Mouse (Mus musculus): ENCODE data around the gene Sema5b.

DNA sequence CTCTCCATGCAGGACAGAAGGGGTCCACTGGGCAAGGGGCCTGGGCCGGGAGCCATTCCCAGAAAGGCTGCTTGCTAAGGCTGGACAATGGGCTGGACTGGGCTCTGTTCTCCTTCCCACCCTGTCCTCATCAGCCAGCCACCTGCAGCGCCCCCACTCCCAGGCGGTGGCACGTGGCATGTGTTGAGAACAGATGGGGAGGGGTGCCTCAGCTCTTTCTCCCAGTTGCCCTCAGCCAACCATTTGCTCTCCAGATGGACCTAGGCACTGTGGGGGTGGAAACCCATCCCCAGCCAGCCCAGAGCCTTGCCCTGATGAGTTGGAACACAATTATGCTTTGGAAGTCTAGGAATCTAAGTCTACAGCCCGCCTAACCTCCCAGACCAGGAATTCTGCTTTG lies 59.3 kb downstream of the Sema5b start:
- TF ChIP-seq CTCF (IDR thresholded peaks at IDR 0.05; ENCODE audit: low read depth), result no peak
- TF ChIP-seq EP300 (IDR thresholded peaks at IDR 0.05; ENCODE audit: low read depth), result no peak
